Mouse (Mus musculus) kidney, adult 2 months (tissue): ENCODE results near the gene Scn1a.

Experiments
- CTCF ChIP-seq: fragments of 200-500 bp; conservative IDR thresholded peaks from 2 replicates; pipeline ENCODE4 v1.5.1; 2011; ENCODE audit warnings: low read depth, mild to moderate bottlenecking, control low read depth, low read length, moderate library complexity, mixed read lengths; ENCODE audit not compliant: insufficient read depth, insufficient read length
- POLR2A ChIP-seq: fragments of 200-500 bp; IDR thresholded peaks from one replicate; pipeline ENCODE4 v1.6.1; 2011; ENCODE audit warnings: low read depth, low read length, control low read depth

GRCm38 (mm10) chr2:66392586-66392985 is 48.1 kb downstream of the Scn1a start:
- TF ChIP-seq CTCF (no peak), POLR2A (no peak)
